In the genomic region with DNA sequence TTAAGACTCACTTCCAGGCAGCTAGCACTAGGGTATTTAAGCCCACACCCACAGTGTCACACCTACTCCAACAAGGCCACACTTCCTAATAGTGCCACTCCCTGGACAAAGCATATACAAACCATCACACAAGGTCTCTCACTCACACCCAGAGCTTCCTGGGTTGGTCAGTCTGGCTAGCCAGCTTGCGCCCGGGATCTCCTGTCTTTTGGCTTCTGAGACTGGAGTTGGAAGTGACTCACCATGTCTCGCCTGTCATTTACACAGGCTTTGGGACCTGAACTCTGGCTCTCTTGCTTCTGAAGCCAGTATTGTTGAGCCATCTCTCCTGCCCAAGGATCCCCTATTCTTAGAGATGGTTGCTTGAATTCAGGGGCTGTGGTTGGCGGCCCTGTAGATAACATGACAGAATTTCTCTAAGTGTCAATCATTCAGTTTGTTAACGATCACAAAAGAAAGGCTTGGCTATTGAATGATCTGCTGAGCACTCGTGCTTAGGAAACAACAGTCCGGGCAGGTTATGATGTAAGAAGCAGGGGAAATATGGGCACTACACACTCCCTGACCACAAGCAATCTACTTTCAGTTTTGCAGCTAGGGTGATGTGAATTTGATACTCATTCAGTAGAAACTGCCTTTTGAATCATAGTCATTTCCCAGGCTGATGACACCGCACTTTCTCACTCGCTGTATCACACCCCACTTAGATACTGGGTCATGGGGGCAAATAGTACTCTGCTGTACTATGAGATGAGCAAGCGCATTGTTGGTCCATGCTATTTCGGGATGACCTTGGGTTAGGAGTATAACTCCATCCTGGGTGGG, we compare ENCODE assay signal across 17 mouse cellular contexts. TPM values are rescaled to one million over a fixed set of nuclear protein-coding genes. Genes with fewer than 3 reads are reported as not detected.
A peak's percentile ranks its signal among the peaks of the same experiment; 100 is the strongest.
DNase-seq lines count a peak whose midpoint lies in the region; ATAC-seq and TF ChIP-seq lines count a peak whose summit lies in the region.
"Had no signal": no experiment of that assay in that cellular context is flagged by ENCODE, and none has a peak within 500 bp of the region (broad histone marks: within the 10 kb centered on the region; RNA-seq: fewer than 3 reads in every experiment).

No protein-coding gene starts in this region.

- H3ac ChIP-seq in C2C12 (ENCODE audit: control insufficient read depth, insufficient read length, low read depth) = peak overlapping the region; percentile 13

- peak; percentile 89 for DNase-seq in 3T3-L1 (ENCODE audit: low read depth, low spot score)
- peak; percentile 50 for DNase-seq in adipocyte (ENCODE audit: low spot score)
- DNase-seq in thymus, postnatal 36 days = no peak
- DNase-seq in right cerebral cortex, postnatal 25 days = no peak
- no peak for DNase-seq in left cerebral cortex, adult 9 months (ENCODE audit: low spot score in 2 of 2)
- DNase-seq: adrenal gland, adult 2 months; heart, adult 18-20 months; heart, postnatal 4 days; kidney, adult 18-20 months; lung, adult 18-20 months had no signal

- H3K9me3 ChIP-seq in intestine, postnatal 0 days (ENCODE audit: control insufficient read depth) = no peaks in the 10 kb centered on the region
- H3K9me3 ChIP-seq: midbrain, embryonic 10.5 days; stomach, embryonic 15.5 days had no signal

- no peak overlapping the region for H3K27ac ChIP-seq in intestine, postnatal 0 days (ENCODE audit: low read depth, low read length)
- H3K27ac ChIP-seq: left cerebral cortex, adult 2 months; midbrain, embryonic 10.5 days; stomach, embryonic 15.5 days had no signal

- 78% methylated on average over 11 of the region's 11 CpGs for WGBS in intestine, postnatal 0 days

- no peaks in the 10 kb centered on the region for H3K79me3 ChIP-seq in C2C12 (ENCODE audit: low read depth)

- H3K36me3 ChIP-seq in C2C12 (ENCODE audit: control insufficient read depth, insufficient read depth) = no peaks in the 10 kb centered on the region
- H3K36me3 ChIP-seq in intestine, postnatal 0 days (ENCODE audit: control insufficient read depth, insufficient read depth) = no peaks in the 10 kb centered on the region
- H3K36me3 ChIP-seq: midbrain, embryonic 10.5 days; stomach, embryonic 15.5 days had no signal

- TF ChIP-seq CTCF in C2C12 (IDR thresholded peaks at IDR 0.05; ENCODE audit: control insufficient read depth, insufficient read depth, insufficient read length) = no peak
- no peak for TF ChIP-seq CTCF in intestine, postnatal 0 days (IDR thresholded peaks at IDR 0.05; ENCODE audit: low read depth)

- no peaks in the 10 kb centered on the region for H3K27me3 ChIP-seq in C2C12 (ENCODE audit: control insufficient read depth, insufficient read depth, insufficient read length)
- H3K27me3 ChIP-seq in intestine, postnatal 0 days (replicated peaks; ENCODE audit: control insufficient read depth, insufficient read depth, low read length) = no peaks in the 10 kb centered on the region
- H3K27me3 ChIP-seq: stomach, embryonic 15.5 days had no signal

- no peaks in the 10 kb centered on the region for H3K4me1 ChIP-seq in intestine, postnatal 0 days (replicated peaks; ENCODE audit: control insufficient read depth, insufficient read depth, low read length)
- H3K4me1 ChIP-seq: stomach, embryonic 15.5 days had no signal

- no peak overlapping the region for H3K4me2 ChIP-seq in intestine, postnatal 0 days (replicated peaks; ENCODE audit: low read depth)
- H3K4me2 ChIP-seq: stomach, embryonic 15.5 days had no signal

- H3K79me2 ChIP-seq in C2C12 (ENCODE audit: control insufficient read depth, insufficient read depth) = no peaks in the 10 kb centered on the region

- H3K9ac ChIP-seq in intestine, postnatal 0 days (ENCODE audit: low read depth, low read length) = no peak overlapping the region
- H3K9ac ChIP-seq: stomach, embryonic 15.5 days had no signal

- H3K4me3 ChIP-seq in C2C12 (ENCODE audit: insufficient read depth, poor library complexity, severe bottlenecking) = no peak overlapping the region
- H3K4me3 ChIP-seq in intestine, postnatal 0 days (ENCODE audit: low read depth, low read length) = no peak overlapping the region
- H3K4me3 ChIP-seq: left cerebral cortex, adult 2 months; midbrain, embryonic 10.5 days; stomach, embryonic 15.5 days had no signal

- peak; percentile 89 for ATAC-seq in megakaryocyte, adult 5-6 weeks (ENCODE audit: poor library complexity, severe bottlenecking)
- no peak for ATAC-seq in intestine, postnatal 0 days

TF ChIP-seq in C2C12, 6 proteins besides CTCF, POLR2A, EP300 and RAD21:
- no peak for TF ChIP-seq MYOG (IDR thresholded peaks at IDR 0.05; ENCODE audit: control insufficient read depth, extremely low read depth, insufficient read length)
- TF ChIP-seq CEBPB (IDR thresholded peaks at IDR 0.05; ENCODE audit: low read depth) = peak; percentile 61

RNA-seq across cellular contexts. Expression of gene Plg, which starts 14.6 kb away (rescaled TPM):
- polyA plus RNA-seq in C2C12 (2012; fragmentation: generic; extraction: Trizol) = 0.01 TPM
- 0.32 TPM in 1 of 2 replicates, not detected in the other for total RNA-seq in megakaryocyte, adult 5-6 weeks (2015)
- total RNA-seq in megakaryocyte, adult 5-6 weeks (2017) = 0.08 and 1.0 TPM in 2 replicates
- polyA plus RNA-seq in intestine, postnatal 0 days (2015; fragmentation: Nextera tagmentation; extraction: Ambion mirVana) = 0.10 and 0.13 TPM in 2 replicates
- total RNA-seq: heart, adult 18-20 months had no signal
- polyA plus RNA-seq: midbrain, embryonic 10.5 days; neural tube, embryonic 11.5 days had no signal

RNA-seq across cellular contexts. Expression of gene Map3k4, which starts 45.2 kb away (rescaled TPM):
- 20.9 TPM for polyA plus RNA-seq in C2C12 (2012; fragmentation: generic; extraction: Trizol)
- total RNA-seq in megakaryocyte, adult 5-6 weeks (2015) = 10.4 and 11.3 TPM in 2 replicates
- total RNA-seq in megakaryocyte, adult 5-6 weeks (2017) = 19.9 and 22.0 TPM in 2 replicates
- 29.3 and 34.7 TPM in 2 replicates for polyA plus RNA-seq in intestine, postnatal 0 days (2015; fragmentation: Nextera tagmentation; extraction: Ambion mirVana)

Comparison
In these comparisons a context has a peak if more than half of its experiments do, and no peak if none do; other contexts are left out.
1. DNase-seq: peak in 3T3-L1 (single experiment) and adipocyte (single experiment); none in thymus, postnatal 36 days (0 of 2), right cerebral cortex, postnatal 25 days (single experiment) and left cerebral cortex, adult 9 months (0 of 2).